Mouse (Mus musculus) adrenal gland, postnatal 0 days (tissue): Measurements from ENCODE around the gene Ric1. TPM values are rescaled to one million over a fixed set of nuclear protein-coding genes. Genes with fewer than 3 reads are reported as not detected.

Experiments used
- polyA plus RNA-seq: library from polyadenylated mRNA; unstranded; fragments of >200 nt; fragmentation: Nextera tagmentation; extraction: Ambion mirVana; gene quantifications from 2 replicates; pipeline ENCODE4 v1.2.1, GENCODE M21; 2015

The Ric1 gene
- polyA plus RNA-seq = 7.4 and 9.9 TPM in 2 replicates

DNA sequence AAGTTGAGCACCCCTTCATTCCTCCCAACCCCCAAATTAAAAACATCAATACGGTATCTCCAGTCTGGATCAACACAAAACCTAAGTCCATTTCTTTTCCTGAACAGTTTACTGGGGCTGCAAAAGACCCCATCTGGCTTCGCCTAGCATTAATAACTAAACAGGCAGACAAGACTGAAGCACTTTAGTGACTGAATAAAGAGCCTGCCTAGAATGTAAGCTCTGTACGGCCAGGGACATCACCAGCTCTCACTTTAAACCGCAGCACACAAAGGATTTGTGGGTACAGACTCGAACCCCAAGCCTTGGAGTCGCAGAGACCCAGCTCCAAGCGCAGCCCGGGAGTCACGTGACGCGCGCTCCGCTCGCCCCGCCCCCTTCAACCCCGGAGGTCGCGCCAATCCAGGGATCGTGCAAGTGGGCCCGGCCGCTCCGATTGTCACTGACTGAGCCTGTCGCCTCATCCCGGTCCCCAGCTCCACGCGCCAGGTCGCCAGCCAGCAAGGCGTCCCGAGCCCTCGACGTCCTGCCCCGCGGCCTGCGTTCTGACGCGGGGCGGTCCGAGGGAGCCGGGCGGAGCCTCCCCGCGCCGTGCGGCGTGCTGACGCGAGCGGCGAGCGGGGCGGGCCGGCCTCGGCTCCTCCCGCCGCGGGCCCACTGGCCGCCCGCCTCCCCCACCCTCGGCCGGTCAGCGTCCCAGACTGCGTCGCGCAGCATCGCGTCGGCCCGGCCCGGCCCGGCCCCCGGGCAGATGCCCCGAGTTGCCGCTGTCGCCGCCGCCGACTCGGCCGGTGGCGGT, at the start of gene Ric1:
Gene Ric1, plus strand, starts transcription at position 646 of the 799 bp plus-strand sequence.

DNA sequence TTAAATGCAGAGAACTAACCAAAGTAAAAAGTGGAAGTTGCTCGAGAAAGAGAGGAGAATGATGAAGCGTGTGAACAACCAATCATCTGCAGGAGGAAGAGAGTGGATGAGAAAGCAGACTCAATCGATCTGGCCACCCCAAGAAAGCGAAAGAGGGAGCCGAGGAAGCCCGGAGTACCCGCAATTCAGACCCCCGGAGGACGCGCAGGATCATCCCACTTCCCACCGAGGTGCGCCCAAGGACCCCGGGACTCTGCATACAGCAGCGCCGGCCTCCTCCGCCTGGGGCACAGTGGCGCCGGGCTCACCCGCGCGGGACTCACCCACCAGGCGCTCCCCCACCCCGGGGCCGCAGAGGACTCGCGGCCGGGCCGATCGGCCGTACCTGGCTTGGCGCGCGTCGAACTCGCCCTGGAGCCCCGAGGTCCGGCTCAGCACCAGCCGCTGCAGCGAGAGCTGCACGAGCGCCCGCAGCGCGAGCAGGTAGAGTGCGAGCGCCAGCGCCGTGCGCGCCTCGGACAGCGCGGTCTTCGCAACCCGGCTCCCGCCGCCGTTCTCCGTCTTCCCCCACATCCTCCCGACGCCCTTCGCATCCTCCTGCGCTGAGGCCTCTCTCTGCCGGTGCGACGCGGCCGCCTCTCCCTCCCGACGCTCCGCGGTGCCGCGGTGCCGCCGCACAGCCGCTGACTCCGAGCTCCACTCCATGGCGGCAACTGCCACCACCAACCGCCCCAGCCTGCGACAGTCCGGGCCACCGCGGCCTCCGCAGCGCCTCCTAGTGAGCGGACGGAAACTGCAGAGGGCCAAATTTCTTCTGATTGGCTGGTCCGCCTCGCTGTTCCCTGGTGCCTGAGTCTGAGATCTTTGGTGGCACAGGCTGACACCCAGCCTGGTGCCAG, 125.8 kb downstream of the Ric1 start, which contains the start of gene Ermp1:
Gene Ermp1, minus strand, starts transcription at position 765 of the 899 bp plus-strand sequence.

Other genes starting within 250 kb of the Ric1 start
- 5.0 and 6.6 TPM in 2 replicates for gene Insl6, start 196.9 kb upstream of the Ric1 start, polyA plus RNA-seq
- 0.35 and 0.41 TPM in 2 replicates for gene Rln1, start 187.6 kb upstream of the Ric1 start, polyA plus RNA-seq
- gene Plgrkt, start 154.9 kb upstream of the Ric1 start, polyA plus RNA-seq = 83.2 and 94.5 TPM in 2 replicates
- gene Cd274, start 154.8 kb upstream of the Ric1 start, polyA plus RNA-seq = 0.41 and 0.62 TPM in 2 replicates
- not detected in 2 replicates for gene Pdcd1lg2, start 111.4 kb upstream of the Ric1 start, polyA plus RNA-seq
- gene Ermp1, start 126.1 kb downstream of the Ric1 start, polyA plus RNA-seq = 11.7 and 27.6 TPM in 2 replicates
- gene Mlana, start 175.5 kb downstream of the Ric1 start, polyA plus RNA-seq = not detected in 2 replicates